Mouse (Mus musculus): ENCODE measurements around the gene Elovl7. TPM values are rescaled to one million over a fixed set of nuclear protein-coding genes. Genes with fewer than 3 reads are reported as not detected.
A peak's percentile ranks its signal among the peaks of the same experiment; 100 is the strongest.

Gene Elovl7
- total RNA-seq, 2 experiments from 2014 or later = 1.4 to 1.8 TPM

- DNase-seq (ENCODE audit: low spot score in 2 of 2) = no peak
Measured at GRCm38 (mm10) chr13:108300346-108300950, 86.2 kb downstream of the Elovl7 start.

GRCm38 (mm10) chr13:108301411-108301810, 87.2 kb downstream of the Elovl7 start:
- DNase-seq (ENCODE audit: low spot score in 2 of 2) = no peak

GRCm38 (mm10) chr13:108302957-108303675, 88.9 kb downstream of the Elovl7 start:
- DNase-seq (ENCODE audit: low spot score in 2 of 2) = no peak

- DNase-seq (ENCODE audit: low spot score in 2 of 2) = no peak
Measured at GRCm38 (mm10) chr13:108303841-108304240, 89.6 kb downstream of the Elovl7 start.

- DNase-seq (ENCODE audit: low spot score in 2 of 2) = no peak
Measured at GRCm38 (mm10) chr13:108304680-108305079, 90.5 kb downstream of the Elovl7 start.

- peak; percentile 92 to 97 for DNase-seq (ENCODE audit: low spot score in 2 of 2)
Measured at GRCm38 (mm10) chr13:108315702-108316486, 101.7 kb downstream of the Elovl7 start, which contains the start of gene Depdc1b. Gene Depdc1b (plus strand): TSS chr13:108316332.

- DNase-seq (ENCODE audit: low spot score in 2 of 2) = no peak
Measured at GRCm38 (mm10) chr13:108316487-108316903, 102.3 kb downstream of the Elovl7 start.

- no peak for DNase-seq (ENCODE audit: low spot score in 2 of 2)
Measured at GRCm38 (mm10) chr13:108317414-108317813, 103.2 kb downstream of the Elovl7 start.

- no peak for DNase-seq (ENCODE audit: low spot score in 2 of 2)
Measured at GRCm38 (mm10) chr13:108319028-108319427, 104.8 kb downstream of the Elovl7 start.

- no peak for DNase-seq (ENCODE audit: low spot score in 2 of 2)
Measured at GRCm38 (mm10) chr13:108320216-108320615, 106.0 kb downstream of the Elovl7 start.

- DNase-seq (ENCODE audit: low spot score in 2 of 2) = no peak
Measured at GRCm38 (mm10) chr13:108322466-108322865, 108.3 kb downstream of the Elovl7 start.

- DNase-seq (ENCODE audit: low spot score in 2 of 2) = no peak
Measured at GRCm38 (mm10) chr13:108323317-108323716, 109.1 kb downstream of the Elovl7 start.

- no peak for DNase-seq (ENCODE audit: low spot score in 2 of 2)
Measured at GRCm38 (mm10) chr13:108323866-108324829, 109.9 kb downstream of the Elovl7 start.

GRCm38 (mm10) chr13:108325871-108326270, 111.7 kb downstream of the Elovl7 start:
- no peak for DNase-seq (ENCODE audit: low spot score in 2 of 2)

- no peak for DNase-seq (ENCODE audit: low spot score in 2 of 2)
Measured at GRCm38 (mm10) chr13:108326351-108326750, 112.1 kb downstream of the Elovl7 start.

GRCm38 (mm10) chr13:108327047-108327446, 112.8 kb downstream of the Elovl7 start:
- no peak for DNase-seq (ENCODE audit: low spot score in 2 of 2)

GRCm38 (mm10) chr13:108328406-108329180, 114.4 kb downstream of the Elovl7 start:
- no peak for DNase-seq (ENCODE audit: low spot score in 2 of 2)

GRCm38 (mm10) chr13:108329693-108330092, 115.5 kb downstream of the Elovl7 start:
- DNase-seq (ENCODE audit: low spot score in 2 of 2) = no peak

Data from gastrocnemius, postnatal 4 days (tissue).